Mouse (Mus musculus): ENCODE data around the gene Gm20388. TPM values are rescaled to one million over a fixed set of nuclear protein-coding genes. Genes with fewer than 3 reads are reported as not detected.

The Gm20388 gene
- total and polyA plus RNA-seq, 3 experiments: 0.02 to 0.05 TPM; not detected in 1

DNA sequence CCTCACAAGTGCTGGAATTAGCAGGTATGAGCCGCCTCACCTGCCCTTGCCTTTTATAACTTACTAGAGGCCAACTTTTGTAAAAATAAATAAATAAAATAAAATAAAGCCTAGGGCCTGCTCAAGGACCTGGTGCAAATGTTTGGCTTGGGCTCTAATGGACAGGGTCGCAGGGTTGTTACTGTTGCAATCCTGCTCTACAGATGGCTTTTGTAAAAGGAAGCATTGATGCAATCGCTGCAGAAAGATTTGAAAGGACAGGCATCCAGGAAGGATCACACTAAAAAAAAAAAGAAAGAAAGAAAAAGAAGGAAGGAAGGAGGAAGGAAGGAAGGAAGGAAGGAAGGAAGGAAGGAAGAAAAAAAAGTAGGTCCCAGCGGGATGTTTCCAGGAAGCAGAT is 3949.7 kb downstream of the Gm20388 start:
- H3K4me3 ChIP-seq (ENCODE audit: low read depth, low read length): no peak overlapping the region; the same call in 1 of the 2 replicates
- ATAC-seq (ENCODE audit: extremely low read depth, insufficient number of reproducible peaks, low FRiP score, poor library complexity, severe bottlenecking) (no peak), DNase-seq (ENCODE audit: low spot score) (no peak)
- peaks cover 28% of the 10 kb centered on the region for H3K4me1 ChIP-seq (ENCODE audit: insufficient read depth, low read depth, low read length)
- H3K36me3 ChIP-seq (replicated peaks): peaks cover 8% of the 10 kb centered on the region
- peaks cover 29% of the 10 kb centered on the region for H3K27me3 ChIP-seq (ENCODE audit: insufficient read depth, low read length)
- H3K9me3 ChIP-seq (replicated peaks): no peaks in the 10 kb centered on the region
- TF ChIP-seq GATA1 (IDR thresholded peaks at IDR 0.05; ENCODE audit: borderline replicate concordance, low read length): no peak
- no peak for TF ChIP-seq POLR2AphosphoS5 (IDR thresholded peaks at IDR 0.05; ENCODE audit: insufficient replicate concordance, low read depth, low read length)
- no peak for TF ChIP-seq CTCF (IDR thresholded peaks at IDR 0.05; ENCODE audit: low read depth, low read length)

DNA sequence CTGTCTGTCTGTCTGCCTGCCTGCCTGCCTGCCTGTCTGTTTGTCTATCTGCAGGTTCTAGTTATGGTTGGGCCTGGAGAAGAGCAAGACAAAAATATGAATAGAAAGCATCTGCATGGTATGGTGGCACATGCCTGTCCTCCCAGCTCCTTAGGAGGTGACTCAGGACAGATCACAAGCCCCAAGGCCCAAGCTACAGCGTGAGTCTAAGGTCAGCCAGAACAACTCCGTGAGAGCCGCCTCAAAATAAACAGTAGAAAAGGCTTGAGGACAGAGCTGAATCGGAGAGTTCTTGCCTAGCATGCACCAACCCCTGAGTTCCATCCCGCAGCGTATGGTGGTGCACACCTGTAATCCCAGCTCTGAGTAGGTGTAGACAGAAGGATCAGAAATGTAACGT is 3955.1 kb downstream of the Gm20388 start:
- H3K36me3 ChIP-seq (replicated peaks): no peaks in the 10 kb centered on the region
- H3K9me3 ChIP-seq (replicated peaks): no peaks in the 10 kb centered on the region
- TF ChIP-seq GATA1 (IDR thresholded peaks at IDR 0.05; ENCODE audit: borderline replicate concordance, low read length): no peak
- no peak for TF ChIP-seq CTCF (IDR thresholded peaks at IDR 0.05; ENCODE audit: low read depth, low read length)
- H3K4me3 ChIP-seq (ENCODE audit: low read depth, low read length): no peak overlapping the region
- H3K27me3 ChIP-seq (ENCODE audit: insufficient read depth, low read length): peaks cover 27% of the 10 kb centered on the region
- DNase-seq (ENCODE audit: low spot score): no peak
- no peaks in the 10 kb centered on the region; the same call in 1 of the 2 replicates for H3K4me1 ChIP-seq (ENCODE audit: insufficient read depth, low read depth, low read length)
- no peak for ATAC-seq (ENCODE audit: extremely low read depth, insufficient number of reproducible peaks, low FRiP score, poor library complexity, severe bottlenecking)

DNA sequence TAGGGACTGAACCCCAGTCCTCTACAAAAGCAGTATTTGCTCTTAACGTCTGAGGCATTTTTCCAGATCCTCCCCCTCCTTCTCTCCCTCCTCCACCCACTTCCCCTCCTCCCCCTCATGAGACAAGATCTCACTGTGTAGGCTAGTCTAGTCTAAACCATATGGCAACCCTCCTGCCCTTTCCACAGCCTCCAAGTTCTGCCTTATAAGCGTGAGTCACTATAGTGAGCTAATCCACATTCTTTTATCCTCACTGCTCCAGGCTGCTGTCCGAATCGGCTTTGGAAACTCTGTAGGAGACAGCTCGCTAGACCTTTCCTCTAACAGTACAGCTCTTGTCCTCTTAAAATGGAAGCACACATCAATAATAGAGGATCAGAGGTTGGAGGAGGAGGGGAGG is 3956.3 kb downstream of the Gm20388 start:
- no peak for ATAC-seq (ENCODE audit: extremely low read depth, insufficient number of reproducible peaks, low FRiP score, poor library complexity, severe bottlenecking)
- H3K4me1 ChIP-seq (ENCODE audit: insufficient read depth, low read depth, low read length): no peaks in the 10 kb centered on the region; the same call in 1 of the 2 replicates
- TF ChIP-seq POLR2AphosphoS5 (IDR thresholded peaks at IDR 0.05; ENCODE audit: insufficient replicate concordance, low read depth, low read length) (no peak), GATA2 (IDR thresholded peaks at IDR 0.05; ENCODE audit: borderline replicate concordance, low read depth, low read length) (no peak), GATA1 (IDR thresholded peaks at IDR 0.05; ENCODE audit: borderline replicate concordance, low read length) (no peak), TAL1 (conservative IDR thresholded peaks at IDR 0.05; ENCODE audit: low read depth, low read length) (no peak), CTCF (IDR thresholded peaks at IDR 0.05; ENCODE audit: low read depth, low read length) (no peak)
- H3K9me3 ChIP-seq (replicated peaks): no peaks in the 10 kb centered on the region
- no peak for DNase-seq (ENCODE audit: low spot score)
- H3K4me3 ChIP-seq (ENCODE audit: low read depth, low read length): no peak overlapping the region
- H3K27me3 ChIP-seq (ENCODE audit: insufficient read depth, low read length): peaks cover 20% of the 10 kb centered on the region
- no peaks in the 10 kb centered on the region for H3K36me3 ChIP-seq (replicated peaks)

DNA sequence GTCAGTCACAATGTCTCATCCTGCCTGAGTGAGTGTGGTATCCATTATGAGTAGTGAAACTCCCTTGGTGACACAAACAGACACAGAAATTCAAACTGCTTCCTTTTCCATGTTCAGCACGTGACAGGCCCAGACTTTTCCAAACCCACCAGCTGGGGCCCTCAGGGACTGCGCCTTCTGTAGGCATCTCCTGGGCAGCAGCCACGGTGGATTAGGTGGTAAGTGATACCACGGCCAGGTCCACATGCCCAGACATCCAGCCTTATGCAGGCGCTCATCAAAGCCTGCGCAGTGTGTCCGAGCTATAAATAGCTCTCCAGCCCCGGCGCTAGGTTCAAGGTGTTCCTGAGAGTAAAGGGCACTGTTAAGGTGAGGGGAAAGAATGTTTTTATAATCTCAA is 3961.4 kb downstream of the Gm20388 start:
- Histone ChIP-seq H3K36me3 (replicated peaks) (no peaks in the 10 kb centered on the region), H3K4me1 (ENCODE audit: insufficient read depth, low read depth, low read length) (no peaks in the 10 kb centered on the region), H3K9me3 (replicated peaks) (no peaks in the 10 kb centered on the region), H3K27me3 (ENCODE audit: insufficient read depth, low read length) (peaks cover 5% of the 10 kb centered on the region; the same call in 1 of the 2 replicates), H3K4me3 (ENCODE audit: low read depth, low read length) (no peak overlapping the region)
- ATAC-seq (ENCODE audit: extremely low read depth, insufficient number of reproducible peaks, low FRiP score, poor library complexity, severe bottlenecking) (no peak), DNase-seq (ENCODE audit: low spot score) (no peak)
- TF ChIP-seq POLR2AphosphoS5 (IDR thresholded peaks at IDR 0.05; ENCODE audit: insufficient replicate concordance, low read depth, low read length) (no peak), TAL1 (conservative IDR thresholded peaks at IDR 0.05; ENCODE audit: low read depth, low read length) (no peak), GATA1 (IDR thresholded peaks at IDR 0.05; ENCODE audit: borderline replicate concordance, low read length) (no peak), GATA2 (IDR thresholded peaks at IDR 0.05; ENCODE audit: borderline replicate concordance, low read depth, low read length) (no peak), CTCF (IDR thresholded peaks at IDR 0.05; ENCODE audit: low read depth, low read length) (no peak)

DNA sequence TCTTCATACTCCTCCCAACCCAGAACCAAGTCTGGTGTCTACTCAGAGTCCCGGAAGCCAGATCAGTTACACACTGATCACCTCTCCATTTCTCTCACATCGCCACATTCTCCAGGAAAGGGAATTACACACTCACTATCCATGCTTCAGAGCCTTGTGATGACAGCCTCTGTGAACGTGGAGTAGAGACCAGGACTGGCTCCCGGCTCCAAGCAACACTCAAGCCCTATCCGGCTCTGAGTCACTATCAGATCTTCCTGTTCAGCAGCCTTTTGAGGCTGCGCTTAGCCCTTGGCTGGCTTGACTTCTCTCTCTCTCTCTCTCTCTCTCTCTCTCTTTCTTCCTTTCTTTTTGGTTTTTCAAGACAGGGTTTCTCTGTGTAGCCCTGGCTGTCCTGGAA is 3962.7 kb downstream of the Gm20388 start:
- no peaks in the 10 kb centered on the region for H3K4me1 ChIP-seq (ENCODE audit: insufficient read depth, low read depth, low read length)
- peaks cover 6% of the 10 kb centered on the region; the same call in 1 of the 2 replicates for H3K27me3 ChIP-seq (ENCODE audit: insufficient read depth, low read length)
- H3K36me3 ChIP-seq (replicated peaks): no peaks in the 10 kb centered on the region
- no peaks in the 10 kb centered on the region for H3K9me3 ChIP-seq (replicated peaks)
- TF ChIP-seq GATA1 (IDR thresholded peaks at IDR 0.05; ENCODE audit: borderline replicate concordance, low read length) (no peak), CTCF (IDR thresholded peaks at IDR 0.05; ENCODE audit: low read depth, low read length) (no peak), POLR2AphosphoS5 (IDR thresholded peaks at IDR 0.05; ENCODE audit: insufficient replicate concordance, low read depth, low read length) (no peak), GATA2 (IDR thresholded peaks at IDR 0.05; ENCODE audit: borderline replicate concordance, low read depth, low read length) (no peak), TAL1 (conservative IDR thresholded peaks at IDR 0.05; ENCODE audit: low read depth, low read length) (no peak)
- DNase-seq (ENCODE audit: low spot score): no peak
- no peak overlapping the region for H3K4me3 ChIP-seq (ENCODE audit: low read depth, low read length)
- ATAC-seq (ENCODE audit: extremely low read depth, insufficient number of reproducible peaks, low FRiP score, poor library complexity, severe bottlenecking): no peak

DNA sequence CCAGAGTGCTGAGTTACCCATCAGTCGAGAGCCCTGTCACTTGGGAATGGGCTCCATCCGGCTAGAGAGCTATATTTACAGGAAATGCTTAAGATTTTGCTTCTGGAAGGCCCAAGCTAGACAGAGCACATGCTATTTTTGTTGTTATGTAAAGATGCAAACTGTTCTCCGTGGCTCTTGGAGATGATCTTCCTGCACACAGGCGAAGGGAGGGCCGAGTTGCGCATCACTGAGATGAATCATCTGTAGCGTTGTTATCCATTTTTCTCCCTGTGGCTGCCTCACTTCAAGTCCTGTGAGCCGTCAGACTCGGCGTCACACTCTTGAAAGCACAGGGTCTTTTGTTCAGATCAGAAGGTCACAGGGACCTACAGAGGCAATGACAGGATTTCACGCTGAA is 3963.7 kb downstream of the Gm20388 start:
- Histone ChIP-seq H3K4me1 (ENCODE audit: insufficient read depth, low read depth, low read length) (no peaks in the 10 kb centered on the region), H3K36me3 (replicated peaks) (no peaks in the 10 kb centered on the region), H3K9me3 (replicated peaks) (no peaks in the 10 kb centered on the region), H3K4me3 (ENCODE audit: low read depth, low read length) (no peak overlapping the region), H3K27me3 (ENCODE audit: insufficient read depth, low read length) (peaks cover 8% of the 10 kb centered on the region; the same call in 1 of the 2 replicates)
- ATAC-seq (ENCODE audit: extremely low read depth, insufficient number of reproducible peaks, low FRiP score, poor library complexity, severe bottlenecking) (no peak), DNase-seq (ENCODE audit: low spot score) (no peak)
- no peak for TF ChIP-seq TAL1 (conservative IDR thresholded peaks at IDR 0.05; ENCODE audit: low read depth, low read length)
- TF ChIP-seq CTCF (IDR thresholded peaks at IDR 0.05; ENCODE audit: low read depth, low read length): no peak
- TF ChIP-seq GATA2 (IDR thresholded peaks at IDR 0.05; ENCODE audit: borderline replicate concordance, low read depth, low read length): no peak
- TF ChIP-seq GATA1 (IDR thresholded peaks at IDR 0.05; ENCODE audit: borderline replicate concordance, low read length): no peak
- TF ChIP-seq POLR2AphosphoS5 (IDR thresholded peaks at IDR 0.05; ENCODE audit: insufficient replicate concordance, low read depth, low read length): no peak

DNA sequence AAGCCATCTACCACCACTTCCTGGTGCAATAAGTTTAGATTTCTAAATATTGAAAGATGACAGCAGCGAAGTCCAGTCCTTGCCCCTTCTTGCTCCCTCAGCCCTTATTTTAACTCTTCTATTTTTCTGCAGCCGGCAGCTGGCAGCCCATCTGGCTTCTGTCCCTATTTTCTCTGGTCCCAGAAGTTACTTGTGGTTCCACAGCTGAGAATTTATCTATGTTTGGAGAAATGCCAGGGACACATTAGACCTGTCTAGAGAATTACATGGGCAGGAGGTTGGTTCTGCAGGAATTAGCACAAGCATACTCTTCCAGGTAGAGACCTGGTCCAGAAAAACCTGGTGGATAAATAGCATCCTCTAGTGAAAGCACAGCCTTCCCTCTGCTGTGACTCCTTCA is 3967.2 kb downstream of the Gm20388 start:
- ATAC-seq (ENCODE audit: extremely low read depth, insufficient number of reproducible peaks, low FRiP score, poor library complexity, severe bottlenecking) (no peak), DNase-seq (ENCODE audit: low spot score) (no peak)
- Histone ChIP-seq H3K4me3 (ENCODE audit: low read depth, low read length) (no peak overlapping the region), H3K4me1 (ENCODE audit: insufficient read depth, low read depth, low read length) (no peaks in the 10 kb centered on the region), H3K36me3 (replicated peaks) (no peaks in the 10 kb centered on the region), H3K27me3 (ENCODE audit: insufficient read depth, low read length) (peaks cover 15% of the 10 kb centered on the region), H3K9me3 (replicated peaks) (no peaks in the 10 kb centered on the region)
- no peak for TF ChIP-seq GATA2 (IDR thresholded peaks at IDR 0.05; ENCODE audit: borderline replicate concordance, low read depth, low read length)
- TF ChIP-seq POLR2AphosphoS5 (IDR thresholded peaks at IDR 0.05; ENCODE audit: insufficient replicate concordance, low read depth, low read length): no peak
- no peak for TF ChIP-seq CTCF (IDR thresholded peaks at IDR 0.05; ENCODE audit: low read depth, low read length)
- no peak for TF ChIP-seq GATA1 (IDR thresholded peaks at IDR 0.05; ENCODE audit: borderline replicate concordance, low read length)
- TF ChIP-seq TAL1 (conservative IDR thresholded peaks at IDR 0.05; ENCODE audit: low read depth, low read length): no peak

Data from G1E (cell line).